Mouse (Mus musculus) E14TG2a.4 (cell line): ENCODE results near the gene Gm2832.
"Not testable (repeated sequence)": the region's sequence is repeated elsewhere in the genome, so short reads cannot be mapped to it uniquely, and the experiment has no call there.

Experiments
- CTCF ChIP-seq: conservative IDR thresholded peaks from 2 replicates; pipeline ENCODE4 v1.5.1; 2014; ENCODE audit warnings: low read length
- NANOG ChIP-seq: IDR thresholded peaks from 2 replicates; pipeline ENCODE4 v1.6.1; 2014; ENCODE audit warnings: borderline replicate concordance, low read length, mixed read lengths
- POU5F1 ChIP-seq: IDR thresholded peaks from 2 replicates; pipeline ENCODE4 v1.6.1; 2014; ENCODE audit warnings: low read length, borderline replicate concordance

DNA sequence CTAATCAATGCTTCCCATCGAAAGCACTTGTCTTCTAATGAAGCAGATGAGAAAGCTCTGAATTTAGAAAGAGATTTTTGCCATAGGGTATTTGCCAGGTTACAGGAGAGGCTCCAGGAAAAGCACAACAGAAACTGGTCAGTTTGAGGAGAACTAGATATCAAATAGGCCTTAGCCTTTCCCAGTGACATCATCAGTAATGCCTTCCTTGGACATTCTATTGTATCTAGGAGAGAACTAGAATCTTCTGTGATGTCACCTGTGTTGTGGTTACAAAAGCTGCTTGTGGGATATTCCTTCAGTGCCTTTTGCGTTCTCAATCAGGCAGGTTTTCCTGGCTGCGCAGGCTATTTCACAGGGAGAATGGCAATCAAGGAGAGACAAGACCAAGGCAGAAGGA is at the start of gene Gm2832:
- TF ChIP-seq CTCF, POU5F1, NANOG: not testable (repeated sequence)
